Mouse (Mus musculus) olfactory bulb, adult 2 months (tissue): ENCODE data around the gene Tmem210.

Experiments used
- CTCF ChIP-seq: fragments of 200-500 bp; IDR thresholded peaks from 2 replicates; pipeline ENCODE4 v1.5.1; 2012; ENCODE audit warnings: low read depth, mild to moderate bottlenecking, low read length, moderate library complexity; ENCODE audit not compliant: insufficient read depth
- POLR2A ChIP-seq: fragments of 200-500 bp; IDR thresholded peaks from 2 replicates; pipeline ENCODE4 v1.6.1; 2012; ENCODE audit warnings: mild to moderate bottlenecking, low read depth, low read length, moderate library complexity; ENCODE audit not compliant: insufficient read depth

DNA sequence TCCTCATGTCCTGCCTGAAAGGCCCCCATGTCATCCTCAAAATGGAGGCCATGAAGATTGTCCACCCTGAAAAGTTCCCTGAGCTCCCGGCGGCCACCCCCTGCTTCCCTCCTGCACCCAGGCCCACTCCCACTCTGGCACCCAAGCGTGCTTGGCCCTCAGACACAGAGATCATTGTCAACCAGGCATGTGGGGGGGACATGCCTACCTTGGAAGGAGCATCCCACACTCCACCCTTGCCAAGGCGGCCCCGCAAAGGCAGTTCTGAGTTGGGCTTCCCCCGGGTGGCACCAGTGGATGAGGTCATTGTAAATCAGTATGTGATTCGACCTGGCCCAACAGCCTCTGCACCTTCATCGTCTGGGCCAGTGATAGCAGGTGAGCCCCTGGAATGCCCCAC lies 44.6 kb upstream of the Tmem210 start:
- TF ChIP-seq CTCF (no peak), POLR2A (no peak)
